In genomic region chr17:27866737-27867136, GRCm38 (mm10) we compare ENCODE assay signal across 34 mouse cellular contexts.
"Had no signal": no experiment of that assay in that cellular context is flagged by ENCODE, and none has a peak within 500 bp of the region (broad histone marks: within the 10 kb centered on the region; RNA-seq: fewer than 3 reads in every experiment).

No protein-coding gene starts in this region.

- ATAC-seq: hindbrain, embryonic 16.5 days; hindbrain, postnatal 0 days; inflammation-experienced regulatory T-cells, adult 6 months; intestine, embryonic 15.5 days; intestine, embryonic 16.5 days; intestine, postnatal 0 days had no signal

- H3K4me1 ChIP-seq: hindbrain, embryonic 10.5 days; hindbrain, embryonic 12.5 days; intestine, embryonic 15.5 days had no signal

- DNase-seq: heart, adult 18-20 months; heart, adult 2 months; heart, postnatal 10 days; heart, postnatal 14 days; heart, postnatal 36 days; heart, postnatal 4 days; kidney, adult 11 months; kidney, adult 18-20 months; kidney, adult 2 months; kidney, adult 8-10 months; kidney, adult 9 months; kidney, postnatal 14 days; kidney, postnatal 25 days; kidney, postnatal 36 days; layer of hippocampus, adult 9-11 months had no signal

- H3K4me2 ChIP-seq: heart, embryonic 11.5 days; heart, embryonic 12.5 days; heart, embryonic 13.5 days; heart, embryonic 15.5 days; hindbrain, embryonic 12.5 days; hindbrain, embryonic 13.5 days; hindbrain, embryonic 14.5 days; hindbrain, embryonic 15.5 days; intestine, embryonic 15.5 days; kidney, embryonic 15.5 days had no signal

- H3K27ac ChIP-seq: heart, adult 2 months; heart, embryonic 10.5 days; heart, embryonic 13.5 days; heart, embryonic 15.5 days; hindbrain, embryonic 10.5 days; hindbrain, embryonic 12.5 days; hindbrain, embryonic 13.5 days; hindbrain, embryonic 14.5 days; hindbrain, embryonic 15.5 days; hindbrain, postnatal 0 days; intestine, embryonic 15.5 days; kidney, embryonic 15.5 days; kidney, postnatal 0 days; layer of hippocampus, adult 2 months had no signal

- H3K36me3 ChIP-seq: hindbrain, embryonic 12.5 days; hindbrain, embryonic 13.5 days; hindbrain, embryonic 15.5 days; intestine, embryonic 15.5 days; kidney, embryonic 15.5 days had no signal

- H3K9ac ChIP-seq: heart, embryonic 12.5 days; heart, embryonic 15.5 days; hindbrain, embryonic 12.5 days; hindbrain, embryonic 13.5 days; hindbrain, embryonic 14.5 days; hindbrain, embryonic 15.5 days; intestine, embryonic 15.5 days; kidney, embryonic 15.5 days had no signal

- H3K4me3 ChIP-seq: heart, adult 2 months; heart, embryonic 10.5 days; heart, embryonic 12.5 days; heart, embryonic 13.5 days; heart, embryonic 15.5 days; hindbrain, embryonic 10.5 days; hindbrain, embryonic 12.5 days; hindbrain, embryonic 13.5 days; hindbrain, embryonic 15.5 days; intestine, embryonic 15.5 days; kidney, embryonic 15.5 days; layer of hippocampus, adult 2 months had no signal

- H3K27me3 ChIP-seq: heart, embryonic 12.5 days; heart, embryonic 13.5 days; heart, embryonic 15.5 days; hindbrain, embryonic 12.5 days; hindbrain, embryonic 13.5 days; hindbrain, embryonic 15.5 days; intestine, embryonic 15.5 days; kidney, embryonic 15.5 days had no signal

- H3K9me3 ChIP-seq: heart, embryonic 10.5 days; heart, embryonic 12.5 days; heart, embryonic 13.5 days; heart, embryonic 15.5 days; hindbrain, embryonic 10.5 days; hindbrain, embryonic 12.5 days; hindbrain, embryonic 13.5 days; hindbrain, embryonic 15.5 days; intestine, embryonic 15.5 days; kidney, embryonic 15.5 days had no signal
